Mouse (Mus musculus) kidney, adult 2 months (tissue): ENCODE data around the gene Zfyve1.

ENCODE experiments used
- CTCF ChIP-seq: fragments of 200-500 bp; conservative IDR thresholded peaks from 2 replicates; pipeline ENCODE4 v1.5.1; 2011; ENCODE audit warnings: low read depth, mild to moderate bottlenecking, control low read depth, low read length, moderate library complexity, mixed read lengths; ENCODE audit not compliant: insufficient read depth, insufficient read length
- POLR2A ChIP-seq: fragments of 200-500 bp; IDR thresholded peaks from one replicate; pipeline ENCODE4 v1.6.1; 2011; ENCODE audit warnings: low read depth, low read length, control low read depth

- TF ChIP-seq POLR2A = no peak
- no peak for TF ChIP-seq CTCF
Observed at GRCm38 (mm10) chr12:83596191-83596954, 649 bp downstream of the Zfyve1 start.
